Mouse (Mus musculus): Measurements from ENCODE around the gene Mfsd4a. TPM values are rescaled to one million over a fixed set of nuclear protein-coding genes. Genes with fewer than 3 reads are reported as not detected.

Mfsd4a gene
- total and polyA plus RNA-seq, 2 experiments from 2014 or later: 4.5 to 6.4 TPM

- Histone ChIP-seq H3K27me3 (ENCODE audit: control insufficient read depth, insufficient read depth, low read length) (no peaks in the 10 kb centered on the region), H3K4me2 (ENCODE audit: low read depth, low read length) (no peak overlapping the region), H3K4me3 (ENCODE audit: low read depth, low read length) (no peak overlapping the region), H3K9me3 (replicated peaks; ENCODE audit: control insufficient read depth, low read length) (no peaks in the 10 kb centered on the region), H3K9ac (replicated peaks; ENCODE audit: low read depth, low read length) (no peak overlapping the region), H3K4me1 (ENCODE audit: control insufficient read depth, insufficient read depth) (no peaks in the 10 kb centered on the region), H3K27ac (ENCODE audit: low read depth) (no peak overlapping the region), H3K36me3 (replicated peaks; ENCODE audit: control insufficient read depth, insufficient read depth, low read length) (no peaks in the 10 kb centered on the region)
- TF ChIP-seq EP300 (IDR thresholded peaks at IDR 0.05; ENCODE audit: low read depth) (no peak), CTCF (IDR thresholded peaks at IDR 0.05; ENCODE audit: low read depth) (no peak)
- 73% methylated on average over 12 of the region's 12 CpGs for WGBS
- no peak for DNase-seq (ENCODE audit: low spot score)
- ATAC-seq (ENCODE audit: insufficient read depth, low read depth): no peak
These were observed 74.5 kb downstream of the Mfsd4a start for GRCm38 (mm10) chr1:131993169-131994040.

GRCm38 (mm10) chr1:131992561-131993001, 75.3 kb downstream of the Mfsd4a start:
- Histone ChIP-seq H3K9ac (replicated peaks; ENCODE audit: low read depth, low read length) (no peak overlapping the region), H3K4me1 (ENCODE audit: control insufficient read depth, insufficient read depth) (no peaks in the 10 kb centered on the region), H3K4me2 (ENCODE audit: low read depth, low read length) (no peak overlapping the region), H3K27ac (ENCODE audit: low read depth) (no peak overlapping the region), H3K27me3 (ENCODE audit: control insufficient read depth, insufficient read depth, low read length) (no peaks in the 10 kb centered on the region), H3K36me3 (replicated peaks; ENCODE audit: control insufficient read depth, insufficient read depth, low read length) (no peaks in the 10 kb centered on the region), H3K4me3 (ENCODE audit: low read depth, low read length) (no peak overlapping the region), H3K9me3 (replicated peaks; ENCODE audit: control insufficient read depth, low read length) (no peaks in the 10 kb centered on the region)
- WGBS: 74% methylated on average over 7 of the region's 7 CpGs
- no peak for ATAC-seq (ENCODE audit: insufficient read depth, low read depth)
- TF ChIP-seq CTCF (IDR thresholded peaks at IDR 0.05; ENCODE audit: low read depth) (no peak), EP300 (IDR thresholded peaks at IDR 0.05; ENCODE audit: low read depth) (no peak)
- DNase-seq (ENCODE audit: low spot score): no peak

GRCm38 (mm10) chr1:131990083-131990760, 77.6 kb downstream of the Mfsd4a start:
- WGBS: 73% methylated on average over 9 of the region's 9 CpGs
- ATAC-seq (ENCODE audit: insufficient read depth, low read depth): no peak

GRCm38 (mm10) chr1:131989476-131989875, 78.4 kb downstream of the Mfsd4a start:
- 70% methylated on average over 4 of the region's 4 CpGs for WGBS

More at GRCm38 (mm10) chr1:131990083-131990760, 77.6 kb downstream of the Mfsd4a start:
- no peaks in the 10 kb centered on the region for H3K36me3 ChIP-seq (replicated peaks; ENCODE audit: control insufficient read depth, insufficient read depth, low read length)
- no peaks in the 10 kb centered on the region for H3K4me1 ChIP-seq (ENCODE audit: control insufficient read depth, insufficient read depth)
- no peak for TF ChIP-seq CTCF (IDR thresholded peaks at IDR 0.05; ENCODE audit: low read depth)
- TF ChIP-seq EP300 (IDR thresholded peaks at IDR 0.05; ENCODE audit: low read depth): no peak
- no peak overlapping the region for H3K4me3 ChIP-seq (ENCODE audit: low read depth, low read length)
- no peak overlapping the region for H3K27ac ChIP-seq (ENCODE audit: low read depth)
- no peaks in the 10 kb centered on the region for H3K9me3 ChIP-seq (replicated peaks; ENCODE audit: control insufficient read depth, low read length)
- H3K27me3 ChIP-seq (ENCODE audit: control insufficient read depth, insufficient read depth, low read length): no peaks in the 10 kb centered on the region
- no peak overlapping the region for H3K9ac ChIP-seq (replicated peaks; ENCODE audit: low read depth, low read length)
- no peak overlapping the region for H3K4me2 ChIP-seq (ENCODE audit: low read depth, low read length)
- no peak for DNase-seq (ENCODE audit: low spot score)

GRCm38 (mm10) chr1:131987432-131987831, 80.4 kb downstream of the Mfsd4a start:
- DNase-seq (ENCODE audit: low spot score) (no peak), ATAC-seq (ENCODE audit: insufficient read depth, low read depth) (no peak)
- no peak overlapping the region for H3K9ac ChIP-seq (replicated peaks; ENCODE audit: low read depth, low read length)
- H3K4me1 ChIP-seq (ENCODE audit: control insufficient read depth, insufficient read depth): no peaks in the 10 kb centered on the region
- H3K9me3 ChIP-seq (replicated peaks; ENCODE audit: control insufficient read depth, low read length): no peaks in the 10 kb centered on the region
- H3K4me2 ChIP-seq (ENCODE audit: low read depth, low read length): peak overlapping the region; percentile 34; the same call in 1 of the 2 replicates
- no peaks in the 10 kb centered on the region for H3K36me3 ChIP-seq (replicated peaks; ENCODE audit: control insufficient read depth, insufficient read depth, low read length)
- TF ChIP-seq CTCF (IDR thresholded peaks at IDR 0.05; ENCODE audit: low read depth): no peak
- no peak for TF ChIP-seq EP300 (IDR thresholded peaks at IDR 0.05; ENCODE audit: low read depth)
- WGBS: 53% methylated on average over 15 of the region's 15 CpGs
- no peak overlapping the region for H3K27ac ChIP-seq (ENCODE audit: low read depth)
- H3K4me3 ChIP-seq (ENCODE audit: low read depth, low read length): no peak overlapping the region
- no peaks in the 10 kb centered on the region for H3K27me3 ChIP-seq (ENCODE audit: control insufficient read depth, insufficient read depth, low read length)

More at GRCm38 (mm10) chr1:131989476-131989875, 78.4 kb downstream of the Mfsd4a start:
- Histone ChIP-seq H3K9me3 (replicated peaks; ENCODE audit: control insufficient read depth, low read length) (no peaks in the 10 kb centered on the region), H3K4me2 (ENCODE audit: low read depth, low read length) (no peak overlapping the region), H3K36me3 (replicated peaks; ENCODE audit: control insufficient read depth, insufficient read depth, low read length) (no peaks in the 10 kb centered on the region), H3K27me3 (ENCODE audit: control insufficient read depth, insufficient read depth, low read length) (no peaks in the 10 kb centered on the region), H3K27ac (ENCODE audit: low read depth) (no peak overlapping the region), H3K4me1 (ENCODE audit: control insufficient read depth, insufficient read depth) (no peaks in the 10 kb centered on the region), H3K4me3 (ENCODE audit: low read depth, low read length) (no peak overlapping the region), H3K9ac (replicated peaks; ENCODE audit: low read depth, low read length) (no peak overlapping the region)
- TF ChIP-seq EP300 (IDR thresholded peaks at IDR 0.05; ENCODE audit: low read depth): no peak
- no peak for TF ChIP-seq CTCF (IDR thresholded peaks at IDR 0.05; ENCODE audit: low read depth)
- ATAC-seq (ENCODE audit: insufficient read depth, low read depth) (no peak), DNase-seq (ENCODE audit: low spot score) (no peak)

All from heart, postnatal 0 days (tissue).